Mouse (Mus musculus) midbrain, embryonic 14.5 days (tissue): ENCODE measurements around the gene Tpm3. TPM values are rescaled to one million over a fixed set of nuclear protein-coding genes. Genes with fewer than 3 reads are reported as not detected.

Experiments
- ATAC-seq: fragments of 200-750 bp; cut with Nextera tagmentation; 2 replicates; pipeline ENCODE4 v1.8.0; 2017; ENCODE audit warnings: moderate number of reproducible peaks, moderate library complexity; ENCODE audit not compliant: low FRiP score, low TSS enrichment
- DNase-seq: peaks from one replicate; pipeline ENCODE4 v3.0.0-alpha.2; 2015
- H3K27ac ChIP-seq: fragments of 300-500 bp; sonication (generic); replicated peaks from 2 replicates; pipeline ENCODE4 v1.5.1; 2014; ENCODE audit warnings: mild to moderate bottlenecking, low read depth, low read length, moderate library complexity
- H3K27me3 ChIP-seq: fragments of 300-500 bp; sonication (generic); 2 replicates; pipeline ENCODE4 v1.6.1; 2014; ENCODE audit warnings: low read length, control low read depth, mixed read lengths; ENCODE audit not compliant: control insufficient read depth, insufficient read depth
- H3K36me3 ChIP-seq: fragments of 300-500 bp; sonication (generic); 2 replicates; pipeline ENCODE4 v1.6.1; 2014; ENCODE audit warnings: low read length, control low read depth; ENCODE audit not compliant: control insufficient read depth, insufficient read depth
- H3K4me1 ChIP-seq: fragments of 300-500 bp; sonication (generic); 2 replicates; pipeline ENCODE4 v1.6.1; 2014; ENCODE audit warnings: mild to moderate bottlenecking, antibody characterized with exemption, low read length, control low read depth; ENCODE audit not compliant: control insufficient read depth, insufficient read depth
- H3K4me2 ChIP-seq: fragments of 300-500 bp; sonication (generic); 2 replicates; pipeline ENCODE4 v1.6.1; 2014; ENCODE audit warnings: mild to moderate bottlenecking, low read length, moderate library complexity
- H3K4me3 ChIP-seq: fragments of 300-500 bp; sonication (generic); replicated peaks from 2 replicates; pipeline ENCODE4 v1.5.1; 2014; ENCODE audit warnings: low read depth, low read length
- H3K9ac ChIP-seq: fragments of 300-500 bp; sonication (generic); replicated peaks from 2 replicates; pipeline ENCODE4 v1.6.1; 2014; ENCODE audit warnings: mild to moderate bottlenecking, low read length, moderate library complexity
- H3K9me3 ChIP-seq: fragments of 300-500 bp; sonication (generic); 2 replicates; pipeline ENCODE4 v1.6.1; 2016; ENCODE audit warnings: low read length, control low read depth, mixed read lengths; ENCODE audit not compliant: control insufficient read depth
- WGBS: fragments of 180-500 bp; shearing (Covaris S2); extraction: QIAGEN DNeasy Blood & Tissue Kit; methylation state at CpG from one replicate; pipeline ENCODE4 v1.1.7; 2014; 5-methylcytosine and 5-hydroxymethylcytosine counted together
- polyA plus RNA-seq: library from polyadenylated mRNA; unstranded; fragments of >200 nt; fragmentation: Nextera tagmentation; extraction: Ambion mirVana; gene quantifications from 2 replicates; pipeline ENCODE4 v1.2.1, GENCODE M21; 2014

Tpm3 gene
- polyA plus RNA-seq, 1 experiment from 2014 or later = 357 TPM

- Histone ChIP-seq H3K9ac (peak overlapping the region; percentile 79), H3K4me1 (peaks cover 36% of the 10 kb centered on the region), H3K27me3 (no peaks in the 10 kb centered on the region), H3K36me3 (0 out of 2 replicates have a peak, but pooled peaks cover 2% of the 10 kb centered on the region), H3K27ac (peak overlapping the region; percentile 90), H3K4me3 (peak overlapping the region; percentile 70), H3K4me2 (peak overlapping the region; percentile 89), H3K9me3 (no peaks in the 10 kb centered on the region)
- no peak for DNase-seq
- under 1% methylated on average over 6 of the region's 6 CpGs for WGBS
- no peak for ATAC-seq
Measured at GRCm38 (mm10) chr3:90080498-90080863, 8.0 kb downstream of the Tpm3 start.

GRCm38 (mm10) chr3:90081365-90082240 is 9.2 kb downstream of the Tpm3 start:
- WGBS = 87% methylated on average over 5 of the region's 5 CpGs
- no peaks in the 10 kb centered on the region for H3K9me3 ChIP-seq
- H3K4me2 ChIP-seq = peak overlapping the region; percentile 89
- ATAC-seq (no peak), DNase-seq (no peak)
- no peak overlapping the region for H3K27ac ChIP-seq
- 0 out of 2 replicates have a peak overlapping the region, but pooled peaks have one; percentile 7 for H3K4me3 ChIP-seq
- H3K4me1 ChIP-seq = peaks cover 36% of the 10 kb centered on the region
- H3K27me3 ChIP-seq = no peaks in the 10 kb centered on the region
- 0 out of 2 replicates have a peak overlapping the region, but pooled peaks have one; percentile 6 for H3K9ac ChIP-seq
- 0 out of 2 replicates have a peak, but pooled peaks cover 2% of the 10 kb centered on the region for H3K36me3 ChIP-seq

- 73% methylated on average over 5 of the region's 5 CpGs for WGBS
- Histone ChIP-seq H3K27me3 (no peaks in the 10 kb centered on the region), H3K9ac (peak overlapping the region; percentile 23; the same call in 1 of the 2 replicates), H3K9me3 (no peaks in the 10 kb centered on the region), H3K4me2 (0 out of 2 replicates have a peak overlapping the region, but pooled peaks have one; percentile 19), H3K27ac (no peak overlapping the region), H3K4me3 (no peak overlapping the region), H3K4me1 (peaks cover 36% of the 10 kb centered on the region), H3K36me3 (peaks cover 15% of the 10 kb centered on the region)
- DNase-seq (no peak), ATAC-seq (no peak)
Measured at GRCm38 (mm10) chr3:90083034-90083433, 10.6 kb downstream of the Tpm3 start.

- ATAC-seq (no peak), DNase-seq (peak; percentile 31)
- Histone ChIP-seq H3K36me3 (peaks cover 23% of the 10 kb centered on the region), H3K4me1 (peaks cover 34% of the 10 kb centered on the region), H3K4me2 (peak overlapping the region; percentile 19; the same call in 1 of the 2 replicates), H3K27me3 (no peaks in the 10 kb centered on the region), H3K4me3 (no peak overlapping the region), H3K9ac (peak overlapping the region; percentile 23; the same call in 1 of the 2 replicates), H3K27ac (peak overlapping the region; percentile 49), H3K9me3 (no peaks in the 10 kb centered on the region)
- WGBS = 38% methylated on average over 3 of the region's 3 CpGs
Measured at GRCm38 (mm10) chr3:90083698-90084324, 11.4 kb downstream of the Tpm3 start.

GRCm38 (mm10) chr3:90084790-90085189 is 12.3 kb downstream of the Tpm3 start:
- ATAC-seq = no peak
- Histone ChIP-seq H3K4me2 (no peak overlapping the region), H3K4me1 (peaks cover 32% of the 10 kb centered on the region), H3K36me3 (peaks cover 32% of the 10 kb centered on the region), H3K9ac (no peak overlapping the region), H3K27me3 (no peaks in the 10 kb centered on the region), H3K4me3 (no peak overlapping the region), H3K27ac (0 out of 2 replicates have a peak overlapping the region, but pooled peaks have one; percentile 32), H3K9me3 (no peaks in the 10 kb centered on the region)
- no peak for DNase-seq
- 86% methylated on average over 4 of the region's 4 CpGs for WGBS

- Histone ChIP-seq H3K4me3 (no peak overlapping the region), H3K36me3 (peaks cover 37% of the 10 kb centered on the region), H3K9me3 (no peaks in the 10 kb centered on the region), H3K27me3 (no peaks in the 10 kb centered on the region), H3K4me2 (no peak overlapping the region), H3K27ac (no peak overlapping the region), H3K9ac (no peak overlapping the region), H3K4me1 (peaks cover 32% of the 10 kb centered on the region)
- no peak for ATAC-seq
- no peak for DNase-seq
- 93% methylated on average over 6 of the region's 6 CpGs for WGBS
Measured at GRCm38 (mm10) chr3:90085281-90085680, 12.8 kb downstream of the Tpm3 start.

GRCm38 (mm10) chr3:90086068-90086467 is 13.6 kb downstream of the Tpm3 start:
- Histone ChIP-seq H3K9me3 (no peaks in the 10 kb centered on the region), H3K36me3 (peaks cover 45% of the 10 kb centered on the region), H3K4me1 (peaks cover 25% of the 10 kb centered on the region), H3K9ac (no peak overlapping the region), H3K4me2 (no peak overlapping the region), H3K4me3 (no peak overlapping the region), H3K27me3 (no peaks in the 10 kb centered on the region), H3K27ac (no peak overlapping the region)
- 97% methylated on average over 5 of the region's 5 CpGs for WGBS
- DNase-seq = no peak
- ATAC-seq = no peak

- DNase-seq (no peak), ATAC-seq (no peak)
- H3K36me3 ChIP-seq = peaks cover 68% of the 10 kb centered on the region
- no peaks in the 10 kb centered on the region for H3K9me3 ChIP-seq
- no peak overlapping the region for H3K27ac ChIP-seq
- no peak overlapping the region for H3K4me2 ChIP-seq
- peaks cover 9% of the 10 kb centered on the region; the same call in 1 of the 2 replicates for H3K4me1 ChIP-seq
- H3K4me3 ChIP-seq = no peak overlapping the region
- 93% methylated on average over 2 of the region's 2 CpGs for WGBS
- H3K27me3 ChIP-seq = no peaks in the 10 kb centered on the region
- no peak overlapping the region for H3K9ac ChIP-seq
Measured at GRCm38 (mm10) chr3:90088617-90089016, 16.2 kb downstream of the Tpm3 start.
